Mouse (Mus musculus) layer of hippocampus, adult 2 months (tissue): ENCODE results near the gene Olfr419. TPM values are rescaled to one million over a fixed set of nuclear protein-coding genes. Genes with fewer than 3 reads are reported as not detected.

Experiments
- DNase-seq, 2 experiments: peaks; one replicate each; pipeline ENCODE4 v3.0.0; 2022; ENCODE audit warnings: low spot score in 2 of 2
- H3K27ac ChIP-seq: fragments of 200-600 bp; 2 replicates; pipeline ENCODE4 v1.8.1; 2022
- H3K4me3 ChIP-seq: fragments of 200-600 bp; 2 replicates; pipeline ENCODE4 v1.8.1; 2022; ENCODE audit warnings: mild to moderate bottlenecking
- CTCF ChIP-seq: fragments of 200-600 bp; conservative IDR thresholded peaks from 2 replicates; pipeline ENCODE4 v1.8.1; 2022; ENCODE audit warnings: antibody characterized with exemption, mild to moderate bottlenecking, moderate library complexity
- long read RNA-seq, 2 experiments: library from polyadenylated mRNA; stranded (forward); transcript quantifications; one replicate each; pipeline ENCODE4 v2.0.0; 2021; ENCODE audit warnings: borderline mapping rate in 2 of 2
- total RNA-seq, 2 experiments: library from RNA; stranded (reverse); gene quantifications; 2 replicates each; pipeline ENCODE4 v1.2.3; 2021

The Olfr419 gene
- not detected for total RNA-seq
- long read RNA-seq, experiment 1 = 0 reads
- long read RNA-seq, experiment 2 = 0 reads

DNA sequence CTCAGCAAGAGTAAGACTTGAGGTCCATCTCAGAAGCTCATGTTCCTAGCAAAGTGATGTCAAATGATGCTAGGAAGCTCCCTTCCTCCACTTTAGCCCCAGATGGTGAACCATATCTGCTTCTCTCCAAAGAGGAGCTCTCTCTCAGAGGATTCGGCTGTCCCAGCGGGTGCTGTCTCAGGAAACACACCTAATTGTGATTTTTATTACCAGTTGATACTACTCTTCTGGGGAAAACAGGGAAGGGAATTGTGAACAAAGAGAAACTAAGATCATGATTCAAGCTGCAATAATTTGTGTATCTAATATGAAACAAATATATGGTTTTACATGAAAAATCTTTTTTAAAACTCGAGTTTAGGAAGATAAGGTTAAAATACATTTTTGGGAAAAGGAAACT is at the start of gene Olfr419:
Olfr419 (minus strand) TSS at position 101 of the 400 bp plus-strand sequence.
- H3K4me3 ChIP-seq = no peak within 1 kb of the TSS
- no peak for TF ChIP-seq CTCF
- DNase-seq = no peak

DNA sequence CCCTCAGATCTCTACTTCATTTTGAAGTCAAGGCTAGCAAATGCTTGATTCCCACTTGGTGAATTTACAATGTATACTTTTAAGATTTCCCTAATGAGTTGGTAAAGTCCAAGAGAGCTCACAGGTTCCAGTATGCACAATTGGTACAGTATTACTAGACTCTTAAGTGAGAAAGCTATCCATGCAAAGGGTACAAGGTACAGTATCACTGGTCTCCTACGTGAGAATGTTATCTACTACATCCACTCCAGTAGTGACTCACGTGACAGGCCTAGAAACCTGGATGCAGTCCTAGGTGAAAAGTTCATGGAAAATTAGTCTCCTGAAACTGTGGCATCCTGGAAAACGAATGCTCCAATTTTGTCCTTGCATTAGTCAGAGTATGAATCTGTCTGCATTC is 18.8 kb upstream of the Olfr419 start:
- Histone ChIP-seq H3K4me3 (no peak overlapping the region), H3K27ac (no peak overlapping the region)
- no peak for DNase-seq
- no peak for TF ChIP-seq CTCF

More for the DNA sequence above, at the start of gene Olfr419:
- H3K27ac ChIP-seq = no peak within 1 kb of the TSS

GRCm38 (mm10) chr1:174269162-174269561 is 17.3 kb upstream of the Olfr419 start:
- no peak overlapping the region for H3K4me3 ChIP-seq
- DNase-seq = no peak
- no peak overlapping the region for H3K27ac ChIP-seq
- TF ChIP-seq CTCF = no peak

DNA sequence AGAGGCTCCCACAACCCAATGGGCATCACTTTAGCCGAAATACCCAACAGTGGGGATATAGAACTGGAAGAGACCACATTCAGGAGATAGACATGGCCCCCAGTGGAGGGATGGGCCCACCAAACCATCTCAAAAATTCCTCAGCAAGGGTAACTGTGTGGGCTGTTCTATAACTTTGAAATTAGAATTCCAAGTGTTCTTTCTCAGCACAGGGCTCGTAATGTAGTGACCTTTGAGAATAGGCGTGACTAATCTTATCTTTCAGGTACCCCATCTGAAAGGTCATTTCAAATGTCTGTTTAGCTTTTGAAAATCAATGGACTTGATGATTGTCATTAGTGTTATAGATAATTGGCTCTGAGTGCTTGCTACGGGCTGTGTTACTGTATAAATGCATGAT is 16.0 kb upstream of the Olfr419 start:
- H3K4me3 ChIP-seq = no peak overlapping the region
- no peak for TF ChIP-seq CTCF
- DNase-seq = no peak
- H3K27ac ChIP-seq = no peak overlapping the region

- no peak overlapping the region for H3K4me3 ChIP-seq
- no peak overlapping the region for H3K27ac ChIP-seq
- DNase-seq = no peak
- no peak for TF ChIP-seq CTCF
Observed at GRCm38 (mm10) chr1:174250376-174250775, 1.5 kb downstream of the Olfr419 start.

DNA sequence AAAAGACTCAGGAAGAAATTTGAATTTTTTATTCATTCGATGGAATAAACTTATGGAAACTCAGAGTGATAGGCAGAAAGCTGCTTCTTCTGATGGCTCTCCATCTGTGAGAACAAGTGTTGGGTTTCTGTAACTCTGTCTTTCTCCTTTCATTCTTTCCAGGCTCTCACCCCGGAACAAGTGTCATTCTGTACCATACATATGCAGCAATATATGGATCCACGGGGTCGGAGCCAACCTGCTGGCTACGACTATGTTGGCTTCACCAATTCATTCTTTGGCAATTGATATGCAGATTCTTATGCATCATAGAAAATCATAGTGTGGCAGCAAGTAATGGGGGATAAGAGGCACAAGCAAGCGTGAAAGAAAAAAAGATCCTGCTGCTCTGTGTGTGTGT is 4.7 kb downstream of the Olfr419 start:
- no peak for DNase-seq
- no peak for TF ChIP-seq CTCF
- no peak overlapping the region for H3K4me3 ChIP-seq
- H3K27ac ChIP-seq = no peak overlapping the region

DNA sequence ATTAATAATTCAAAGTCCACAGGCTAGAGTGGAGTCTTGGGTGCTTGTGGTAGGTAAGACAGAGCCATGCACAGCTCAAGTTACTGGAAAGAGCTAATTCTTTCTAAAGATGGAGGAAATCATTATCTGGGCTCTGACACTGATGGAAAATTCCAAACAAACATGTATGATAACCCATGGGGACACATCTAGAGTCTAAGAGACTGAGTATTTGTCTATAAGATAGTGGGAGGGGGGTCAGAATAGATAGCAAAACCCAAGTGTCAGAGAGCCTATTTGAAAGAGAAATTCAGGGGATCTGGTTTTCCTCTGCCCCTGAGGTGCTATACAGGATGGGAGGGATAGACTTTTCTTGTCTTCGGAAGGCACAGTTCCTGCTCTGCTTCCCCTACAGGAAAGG is 5.8 kb downstream of the Olfr419 start:
- no peak for TF ChIP-seq CTCF
- Histone ChIP-seq H3K4me3 (no peak overlapping the region), H3K27ac (no peak overlapping the region)
- DNase-seq = no peak

- no peak overlapping the region for H3K4me3 ChIP-seq
- H3K27ac ChIP-seq = no peak overlapping the region
- TF ChIP-seq CTCF = no peak
- DNase-seq = no peak
Observed at GRCm38 (mm10) chr1:174244621-174245020, 7.2 kb downstream of the Olfr419 start.

- Histone ChIP-seq H3K4me3 (no peak overlapping the region), H3K27ac (no peak overlapping the region)
- DNase-seq = no peak
- TF ChIP-seq CTCF = no peak
Observed at GRCm38 (mm10) chr1:174239916-174240315, 11.9 kb downstream of the Olfr419 start.

- Histone ChIP-seq H3K4me3 (no peak overlapping the region), H3K27ac (no peak overlapping the region)
- no peak for DNase-seq
- TF ChIP-seq CTCF = no peak
Observed at GRCm38 (mm10) chr1:174216528-174217204, 35.2 kb downstream of the Olfr419 start.

DNA sequence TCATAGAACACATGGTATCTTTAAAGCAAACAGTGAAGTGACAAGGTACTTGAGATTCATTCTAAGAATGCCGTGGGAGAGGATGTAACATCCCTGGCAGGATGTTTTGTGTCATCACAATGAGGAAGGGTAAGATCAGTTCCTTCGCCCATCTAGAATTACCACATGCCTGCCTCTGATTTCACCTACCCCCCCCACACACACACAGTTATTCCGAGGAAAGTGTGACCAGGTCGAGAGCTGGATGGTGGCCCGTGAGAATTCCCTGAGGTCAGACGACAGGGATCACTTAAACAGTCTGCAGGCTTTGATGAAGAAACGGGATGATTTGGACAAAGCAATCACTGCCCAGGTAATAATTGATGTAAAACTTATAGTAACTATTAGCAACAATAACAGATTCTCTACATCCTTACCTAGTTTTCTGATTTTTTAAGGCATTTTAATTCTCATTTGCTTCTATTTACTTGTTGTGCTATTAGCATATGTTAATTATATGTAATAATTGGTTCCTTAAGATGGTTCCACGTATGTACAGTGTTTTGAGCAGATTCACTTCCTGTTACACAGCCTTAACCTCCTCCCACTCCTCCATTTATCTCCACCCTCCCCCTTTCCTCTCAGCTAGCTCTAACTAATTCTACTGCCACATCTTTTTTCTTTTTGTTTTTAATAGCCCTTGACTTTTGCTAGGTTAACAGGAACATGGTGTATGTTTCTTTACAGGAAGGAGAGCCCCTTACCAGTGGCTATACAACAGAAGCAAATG is 36.4 kb downstream of the Olfr419 start:
- H3K27ac ChIP-seq = no peak overlapping the region
- no peak for DNase-seq
- no peak overlapping the region for H3K4me3 ChIP-seq
- no peak for TF ChIP-seq CTCF

DNA sequence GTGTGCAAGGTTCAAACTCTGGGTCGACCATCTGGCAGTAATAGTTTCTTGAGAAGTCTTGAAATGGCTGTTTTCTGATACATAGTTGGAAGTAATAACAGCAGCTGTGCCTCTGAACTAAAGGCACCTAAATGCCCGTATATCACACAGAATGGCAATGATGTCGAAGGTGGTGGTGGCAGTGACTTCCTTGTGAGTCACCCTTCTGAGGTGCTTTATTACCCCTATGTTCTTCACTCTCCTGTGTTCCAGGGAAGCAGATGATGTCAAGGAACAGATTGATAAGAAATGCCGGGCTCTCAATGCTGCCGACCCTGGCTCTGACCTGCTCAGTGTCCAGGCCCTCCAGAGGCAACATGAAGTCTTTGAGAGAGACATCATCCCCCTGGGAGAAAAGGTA is 39.6 kb downstream of the Olfr419 start:
- Histone ChIP-seq H3K27ac (no peak overlapping the region), H3K4me3 (no peak overlapping the region)
- DNase-seq = no peak
- no peak for TF ChIP-seq CTCF

DNA sequence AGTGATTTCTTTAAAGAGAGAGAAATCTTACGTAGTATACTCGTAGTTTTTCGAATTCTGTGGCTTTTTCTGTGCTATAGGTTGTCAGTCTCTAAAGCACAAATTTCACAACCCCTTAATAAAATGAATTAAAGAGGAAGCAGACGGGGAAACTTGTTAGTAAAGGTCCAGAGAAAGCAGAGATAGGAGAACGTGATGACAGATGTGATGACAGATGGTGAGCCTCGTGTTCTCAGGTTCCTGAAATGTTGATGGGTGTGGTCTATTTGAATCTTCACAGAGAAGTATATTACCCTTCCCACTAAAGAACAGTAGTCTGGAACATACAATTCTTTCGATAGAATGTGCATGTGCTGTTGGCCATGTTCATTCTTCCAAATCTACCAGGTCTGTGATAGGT is 47.2 kb downstream of the Olfr419 start:
- Histone ChIP-seq H3K27ac (no peak overlapping the region), H3K4me3 (no peak overlapping the region)
- DNase-seq = no peak
- no peak for TF ChIP-seq CTCF

Other genes with a start within 250 kb of the Olfr419 start
- under 1 TPM in 1 of 2 experiments, not detected in 1; 0.29 TPM for gene Ifi205, start 220.3 kb downstream of the Olfr419 start, total RNA-seq
- not detected for gene Olfr433, start 211.4 kb downstream of the Olfr419 start, total RNA-seq
- not detected for gene Olfr432, start 202.9 kb downstream of the Olfr419 start, total RNA-seq
- not detected for gene Olfr430, start 185.5 kb downstream of the Olfr419 start, total RNA-seq
- gene Olfr429, start 167.7 kb downstream of the Olfr419 start, total RNA-seq = not detected
- gene Olfr427, start 155.2 kb downstream of the Olfr419 start, total RNA-seq = not detected
- gene Olfr231, start 130.9 kb downstream of the Olfr419 start, total RNA-seq = not detected
- not detected for gene Olfr424, start 120.5 kb downstream of the Olfr419 start, total RNA-seq
- not detected for gene Olfr420, start 96.4 kb downstream of the Olfr419 start, total RNA-seq
- under 1 TPM in 1 of 2 experiments, not detected in 1; 0.05 TPM for gene Spta1, start 79.3 kb downstream of the Olfr419 start, total RNA-seq
- gene Mptx1, start 78.5 kb upstream of the Olfr419 start, total RNA-seq = not detected
- not detected for gene Olfr417, start 113.1 kb upstream of the Olfr419 start, total RNA-seq
- gene Olfr248, start 139.0 kb upstream of the Olfr419 start, total RNA-seq = not detected
- not detected for gene Olfr414, start 172.0 kb upstream of the Olfr419 start, total RNA-seq
- gene Olfr220, start 190.0 kb upstream of the Olfr419 start, total RNA-seq = not detected
- gene Fmn2, start 249.8 kb upstream of the Olfr419 start, total RNA-seq = 10 to 100 TPM; 62.8 to 76.8 TPM